Mouse (Mus musculus) myocyte (in vitro differentiated cells): ENCODE data around the gene Kiss1. TPM values are rescaled to one million over a fixed set of nuclear protein-coding genes. Genes with fewer than 3 reads are reported as not detected.

Experiments used
- H3K27me3 ChIP-seq: one replicate; pipeline ENCODE4 v1.6.1; 2011; ENCODE audit not compliant: control insufficient read depth, insufficient read depth, insufficient read length
- H3K36me3 ChIP-seq: one replicate; pipeline ENCODE4 v1.6.1; 2011; ENCODE audit not compliant: control insufficient read depth, insufficient read depth
- H3K4me2 ChIP-seq: one replicate; pipeline ENCODE4 v1.6.1; 2011; ENCODE audit warnings: low read depth, control low read depth
- H3K4me3 ChIP-seq: one replicate; pipeline ENCODE4 v1.5.1; 2011; ENCODE audit warnings: mild to moderate bottlenecking, control low read depth, moderate library complexity
- H3K79me2 ChIP-seq: one replicate; pipeline ENCODE4 v1.6.1; 2011; ENCODE audit not compliant: control insufficient read depth, insufficient read depth
- H3ac ChIP-seq: one replicate; pipeline ENCODE4 v1.6.1; 2011; ENCODE audit not compliant: control insufficient read depth, insufficient read length
- CEBPB ChIP-seq: IDR thresholded peaks from 2 replicates; pipeline ENCODE4 v1.6.1; 2011; ENCODE audit warnings: mild to moderate bottlenecking, moderate library complexity; ENCODE audit not compliant: poor library complexity, insufficient read depth, severe bottlenecking
- MYOG ChIP-seq, 3 experiments: IDR thresholded peaks; one replicate each; pipeline ENCODE4 v1.6.1; 2011; ENCODE audit warnings: control low read depth in 2 of 3, low read depth in 2 of 3, mild to moderate bottlenecking in 2 of 3; ENCODE audit not compliant: insufficient read length in 2 of 3, control insufficient read depth in 1 of 3, insufficient read depth in 1 of 3
- POLR2A ChIP-seq: IDR thresholded peaks from one replicate; pipeline ENCODE4 v1.6.1; 2011; ENCODE audit warnings: low read depth, mild to moderate bottlenecking, control low read depth, moderate library complexity; ENCODE audit not compliant: insufficient read length
- POLR2AphosphoS2 ChIP-seq: IDR thresholded peaks from one replicate; pipeline ENCODE4 v1.6.1; 2011; ENCODE audit warnings: low read depth, control low read depth; ENCODE audit not compliant: insufficient read length
- REST ChIP-seq: IDR thresholded peaks from one replicate; pipeline ENCODE4 v1.6.1; 2011; ENCODE audit warnings: mild to moderate bottlenecking, control low read depth, moderate library complexity; ENCODE audit not compliant: insufficient read depth, insufficient read length
- SRF ChIP-seq: IDR thresholded peaks from one replicate; pipeline ENCODE4 v1.6.1; 2011; ENCODE audit warnings: low read depth; ENCODE audit not compliant: control insufficient read depth, insufficient read length
- TCF12 ChIP-seq: IDR thresholded peaks from one replicate; pipeline ENCODE4 v1.6.1; 2011; ENCODE audit warnings: mild to moderate bottlenecking, control low read depth; ENCODE audit not compliant: poor library complexity, insufficient read depth, severe bottlenecking
- TCF3 ChIP-seq: IDR thresholded peaks from one replicate; pipeline ENCODE4 v1.6.1; 2011; ENCODE audit warnings: low read depth, control low read depth; ENCODE audit not compliant: insufficient read length
- USF1 ChIP-seq: IDR thresholded peaks from one replicate; pipeline ENCODE4 v1.6.1; 2011; ENCODE audit warnings: low read depth, mild to moderate bottlenecking, control low read depth, moderate library complexity
- polyA plus RNA-seq: library from polyadenylated mRNA; unstranded; fragments of >200 nt; fragmentation: generic; extraction: Trizol; gene quantifications from one replicate; pipeline ENCODE4 v1.2.1, GENCODE M21; 2012; ENCODE audit warnings: missing spikeins

Gene Kiss1
- polyA plus RNA-seq, 1 experiment: not detected

DNA sequence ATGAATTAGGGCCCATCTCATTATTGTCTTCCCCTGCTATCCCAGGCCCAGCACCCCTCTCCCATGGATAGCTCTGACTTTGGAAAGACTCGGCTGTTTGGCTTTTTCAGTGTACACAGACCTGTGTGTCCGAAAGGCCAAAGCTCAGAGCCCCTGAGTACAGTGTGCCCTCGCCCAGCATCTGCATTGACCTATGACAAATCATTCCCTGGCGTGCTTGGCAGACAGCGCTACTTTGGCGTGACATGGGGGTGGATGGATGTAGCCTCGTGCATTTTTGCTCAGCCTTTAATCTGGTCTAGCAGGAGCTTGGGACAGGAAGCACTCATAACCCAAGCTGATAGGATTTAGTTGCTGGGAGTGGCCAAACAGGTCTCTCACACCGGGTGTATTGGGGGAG lies 50.4 kb downstream of the Kiss1 start:
- H3K27me3 ChIP-seq: peaks cover 90% of the 10 kb centered on the region
- TF ChIP-seq USF1 (no peak), TCF3 (no peak), SRF (no peak), MYOG (IDR thresholded peaks at IDR 0.05; ENCODE audit: control insufficient read depth in 1 of 3, insufficient read depth in 1 of 3, insufficient read length in 2 of 3, low read depth in 2 of 3) (no peak), POLR2AphosphoS2 (no peak)
- no peak overlapping the region for H3K4me2 ChIP-seq
- no peak overlapping the region for H3ac ChIP-seq
- H3K4me3 ChIP-seq: no peak overlapping the region
- H3K36me3 ChIP-seq: no peaks in the 10 kb centered on the region
- no peaks in the 10 kb centered on the region for H3K79me2 ChIP-seq

DNA sequence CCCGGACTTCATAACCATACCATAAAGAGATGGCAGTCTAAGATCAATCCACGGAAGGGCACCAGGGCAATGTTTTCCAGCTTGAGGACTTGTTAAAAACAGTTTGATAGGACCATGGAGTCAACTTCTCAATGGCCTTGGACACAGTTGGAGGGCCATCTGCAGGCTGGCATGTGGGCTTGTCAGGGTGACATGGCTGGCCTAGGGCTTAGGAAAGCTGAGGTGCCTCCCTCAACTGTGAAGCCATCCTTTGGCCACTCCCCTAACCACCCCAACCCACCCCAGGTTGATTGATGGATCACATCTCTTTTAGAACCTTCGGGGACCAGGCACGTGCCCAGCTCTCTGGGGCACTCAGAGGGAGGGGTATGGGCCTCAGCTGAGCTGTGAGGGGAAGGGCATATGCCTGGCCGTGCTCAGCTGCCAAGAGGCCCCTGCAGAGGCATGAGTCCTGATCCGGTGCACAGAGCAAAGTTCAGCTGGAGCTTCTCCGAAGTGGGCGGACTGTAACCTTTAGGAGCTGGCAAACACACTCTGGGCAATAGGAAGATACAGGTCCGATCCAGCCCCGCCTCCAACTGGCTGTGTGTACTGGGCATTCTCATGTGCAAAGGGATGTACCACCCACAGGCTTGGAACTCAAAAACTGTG lies 54.1 kb downstream of the Kiss1 start:
- peaks cover 69% of the 10 kb centered on the region for H3K27me3 ChIP-seq
- H3K36me3 ChIP-seq: no peaks in the 10 kb centered on the region
- H3ac ChIP-seq: no peak overlapping the region
- H3K79me2 ChIP-seq: no peaks in the 10 kb centered on the region
- H3K4me3 ChIP-seq: no peak overlapping the region
- TF ChIP-seq USF1: no peak
- no peak for TF ChIP-seq TCF12
- TF ChIP-seq MYOG (IDR thresholded peaks at IDR 0.05; ENCODE audit: control insufficient read depth in 1 of 3, insufficient read depth in 1 of 3, insufficient read length in 2 of 3, low read depth in 2 of 3): no peak
- no peak for TF ChIP-seq CEBPB
- no peak for TF ChIP-seq POLR2AphosphoS2
- TF ChIP-seq REST: no peak
- TF ChIP-seq SRF: no peak
- no peak for TF ChIP-seq TCF3
- H3K4me2 ChIP-seq: no peak overlapping the region

DNA sequence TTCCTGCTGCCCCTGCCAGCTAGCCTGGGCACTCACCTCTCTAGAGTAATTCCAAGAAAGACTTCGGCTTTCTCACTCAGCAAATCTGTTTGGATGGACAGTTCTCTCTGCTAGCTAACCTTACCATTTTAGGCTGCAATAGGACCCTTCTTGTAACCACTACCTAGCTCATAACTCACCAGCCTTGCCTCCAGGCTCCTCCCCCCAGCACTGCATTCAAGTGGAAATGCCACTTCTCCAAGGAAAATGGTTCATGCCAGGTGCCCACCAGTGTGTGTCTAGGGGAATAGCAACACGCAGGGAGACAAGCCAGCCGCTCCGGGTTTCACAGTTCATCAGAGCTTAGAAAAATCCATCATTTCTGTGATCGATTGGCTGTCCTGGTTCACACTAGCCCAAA lies 55.9 kb downstream of the Kiss1 start:
- peaks cover 53% of the 10 kb centered on the region for H3K27me3 ChIP-seq
- H3K36me3 ChIP-seq: no peaks in the 10 kb centered on the region
- TF ChIP-seq CEBPB (no peak), SRF (no peak), USF1 (no peak), POLR2A (no peak)
- H3ac ChIP-seq: no peak overlapping the region
- no peaks in the 10 kb centered on the region for H3K79me2 ChIP-seq
- no peak overlapping the region for H3K4me2 ChIP-seq
- no peak overlapping the region for H3K4me3 ChIP-seq

Other genes starting within 250 kb of the Kiss1 start
- 30.9 TPM for gene Ppp1r15b, start 190.7 kb upstream of the Kiss1 start, polyA plus RNA-seq
- gene Plekha6, start 157.7 kb upstream of the Kiss1 start, polyA plus RNA-seq: 0.12 TPM
- gene Golt1a, start 12.1 kb upstream of the Kiss1 start, polyA plus RNA-seq: not detected
- gene Ren1, start 28.6 kb downstream of the Kiss1 start, polyA plus RNA-seq: not detected
- gene Etnk2, start 41.7 kb downstream of the Kiss1 start, polyA plus RNA-seq: 0.73 TPM
- 0.80 TPM for gene Sox13, start 102.5 kb downstream of the Kiss1 start, polyA plus RNA-seq